Mouse (Mus musculus): ENCODE data around the gene Rcl1. TPM values are rescaled to one million over a fixed set of nuclear protein-coding genes. Genes with fewer than 3 reads are reported as not detected.

Rcl1 gene
- polyA plus RNA-seq, 1 experiment: 19.1 TPM

- H3K36me3 ChIP-seq (ENCODE audit: control insufficient read depth, insufficient read depth): peaks cover 15% of the 10 kb centered on the region
- no peaks in the 10 kb centered on the region for H3K79me2 ChIP-seq (ENCODE audit: control insufficient read depth, insufficient read depth)
- H3K27me3 ChIP-seq (ENCODE audit: control insufficient read depth, insufficient read depth, insufficient read length): no peaks in the 10 kb centered on the region
- no peak overlapping the region for H3K4me2 ChIP-seq (ENCODE audit: low read depth)
- no peak overlapping the region for H3K4me3 ChIP-seq
- TF ChIP-seq MYOD1 (IDR thresholded peaks at IDR 0.05; ENCODE audit: control insufficient read depth in 1 of 3, insufficient read length in 2 of 3, low read depth in 2 of 3) (no peak), SRF (IDR thresholded peaks at IDR 0.05; ENCODE audit: control insufficient read depth, insufficient read length, low read depth) (no peak), E2F4 (IDR thresholded peaks at IDR 0.05; ENCODE audit: insufficient read depth) (no peak), MYOG (IDR thresholded peaks at IDR 0.05; ENCODE audit: control insufficient read depth in 1 of 3, insufficient read depth in 1 of 3, insufficient read length in 2 of 3, low read depth in 2 of 3) (no peak), TCF12 (IDR thresholded peaks at IDR 0.05; ENCODE audit: insufficient read depth, poor library complexity, severe bottlenecking) (no peak), TCF3 (IDR thresholded peaks at IDR 0.05; ENCODE audit: insufficient read length, low read depth) (no peak), POLR2A (IDR thresholded peaks at IDR 0.05; ENCODE audit: insufficient read length, low read depth) (no peak), CEBPB (IDR thresholded peaks at IDR 0.05; ENCODE audit: insufficient read depth, poor library complexity, severe bottlenecking) (no peak), REST (IDR thresholded peaks at IDR 0.05; ENCODE audit: insufficient read depth, insufficient read length) (no peak), POLR2AphosphoS2 (IDR thresholded peaks at IDR 0.05; ENCODE audit: insufficient read length, low read depth) (no peak), USF1 (IDR thresholded peaks at IDR 0.05; ENCODE audit: low read depth) (no peak), MAX (IDR thresholded peaks at IDR 0.05; ENCODE audit: low read depth) (no peak)
- no peak overlapping the region for H3ac ChIP-seq (ENCODE audit: control insufficient read depth, insufficient read length)
Observed at GRCm38 (mm10) chr19:29124886-29125585, 23.9 kb downstream of the Rcl1 start.

DNA sequence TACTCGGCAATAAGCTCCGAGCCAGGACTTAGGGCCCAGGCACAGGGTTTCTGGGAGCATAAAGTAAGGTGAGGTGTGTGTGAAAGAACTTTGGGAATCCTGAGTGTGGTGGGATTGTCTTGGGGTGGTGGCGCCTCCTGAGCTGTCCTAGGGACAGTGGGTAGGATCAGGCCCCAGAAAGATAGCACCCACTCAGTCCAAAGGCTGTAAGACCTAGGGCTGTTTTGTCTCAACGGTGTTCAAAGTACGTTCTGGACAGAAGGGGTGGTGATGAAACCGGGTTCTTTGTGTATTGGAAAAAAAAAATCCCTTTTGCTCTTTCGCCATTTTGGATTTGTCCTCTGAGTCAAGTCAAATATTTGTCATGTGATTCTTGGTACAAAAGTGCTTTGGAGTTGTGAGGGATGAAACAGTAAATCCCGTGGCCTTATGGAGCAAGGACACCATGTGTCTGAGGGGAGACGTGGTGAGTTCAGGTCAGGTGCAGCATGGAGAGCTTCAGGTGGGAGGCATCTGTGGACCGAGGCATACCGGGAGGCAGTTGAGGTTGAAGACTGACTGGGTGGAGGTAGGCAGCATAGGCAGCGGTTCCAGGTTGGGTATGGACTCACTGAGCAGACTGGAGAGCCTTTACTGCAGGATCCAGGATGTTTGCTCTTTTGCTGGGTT is 25.3 kb downstream of the Rcl1 start:
- Histone ChIP-seq H3ac (ENCODE audit: control insufficient read depth, insufficient read length) (no peak overlapping the region), H3K79me2 (ENCODE audit: control insufficient read depth, insufficient read depth) (no peaks in the 10 kb centered on the region), H3K4me2 (ENCODE audit: low read depth) (no peak overlapping the region), H3K36me3 (ENCODE audit: control insufficient read depth, insufficient read depth) (peaks cover 13% of the 10 kb centered on the region), H3K27me3 (ENCODE audit: control insufficient read depth, insufficient read depth, insufficient read length) (no peaks in the 10 kb centered on the region), H3K4me3 (no peak overlapping the region)
- TF ChIP-seq TCF3 (IDR thresholded peaks at IDR 0.05; ENCODE audit: insufficient read length, low read depth): no peak

GRCm38 (mm10) chr19:29127331-29127730 is 26.2 kb downstream of the Rcl1 start:
- Histone ChIP-seq H3K4me3 (no peak overlapping the region), H3K79me2 (ENCODE audit: control insufficient read depth, insufficient read depth) (no peaks in the 10 kb centered on the region), H3K27me3 (ENCODE audit: control insufficient read depth, insufficient read depth, insufficient read length) (no peaks in the 10 kb centered on the region), H3K4me2 (ENCODE audit: low read depth) (no peak overlapping the region), H3ac (ENCODE audit: control insufficient read depth, insufficient read length) (no peak overlapping the region), H3K36me3 (ENCODE audit: control insufficient read depth, insufficient read depth) (peaks cover 10% of the 10 kb centered on the region)
- no peak for TF ChIP-seq POLR2A (IDR thresholded peaks at IDR 0.05; ENCODE audit: insufficient read length, low read depth)
- TF ChIP-seq CEBPB (IDR thresholded peaks at IDR 0.05; ENCODE audit: insufficient read depth, poor library complexity, severe bottlenecking): no peak
- TF ChIP-seq MAX (IDR thresholded peaks at IDR 0.05; ENCODE audit: low read depth): no peak
- no peak for TF ChIP-seq SRF (IDR thresholded peaks at IDR 0.05; ENCODE audit: control insufficient read depth, insufficient read length, low read depth)
- no peak for TF ChIP-seq TCF12 (IDR thresholded peaks at IDR 0.05; ENCODE audit: insufficient read depth, poor library complexity, severe bottlenecking)
- no peak for TF ChIP-seq MYOD1 (IDR thresholded peaks at IDR 0.05; ENCODE audit: control insufficient read depth in 1 of 3, insufficient read length in 2 of 3, low read depth in 2 of 3)
- TF ChIP-seq POLR2AphosphoS2 (IDR thresholded peaks at IDR 0.05; ENCODE audit: insufficient read length, low read depth): no peak
- no peak for TF ChIP-seq MYOG (IDR thresholded peaks at IDR 0.05; ENCODE audit: control insufficient read depth in 1 of 3, insufficient read depth in 1 of 3, insufficient read length in 2 of 3, low read depth in 2 of 3)
- TF ChIP-seq TCF3 (IDR thresholded peaks at IDR 0.05; ENCODE audit: insufficient read length, low read depth): no peak

GRCm38 (mm10) chr19:29128217-29128616 is 27.0 kb downstream of the Rcl1 start:
- peaks cover 10% of the 10 kb centered on the region for H3K36me3 ChIP-seq (ENCODE audit: control insufficient read depth, insufficient read depth)
- H3ac ChIP-seq (ENCODE audit: control insufficient read depth, insufficient read length): no peak overlapping the region
- H3K27me3 ChIP-seq (ENCODE audit: control insufficient read depth, insufficient read depth, insufficient read length): no peaks in the 10 kb centered on the region

DNA sequence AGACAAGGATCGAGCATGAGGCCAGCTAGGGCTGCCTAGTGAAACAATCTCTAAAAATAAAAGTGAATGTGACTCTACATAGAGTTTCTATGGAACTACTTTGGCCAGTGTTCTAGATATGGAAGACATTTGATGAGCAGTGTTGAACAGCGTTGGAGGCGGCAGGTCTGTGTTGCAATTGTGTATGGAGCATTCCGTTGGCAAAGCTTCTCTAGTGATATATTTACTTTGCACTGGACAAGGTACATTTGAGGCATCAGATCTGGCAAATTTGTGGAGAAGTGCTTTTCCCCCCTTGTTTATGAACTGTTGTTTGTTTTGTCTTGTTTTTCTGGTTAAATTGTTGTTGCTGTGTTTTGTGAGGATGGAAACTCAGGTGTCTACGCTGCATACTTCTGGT is 28.4 kb downstream of the Rcl1 start:
- H3K27me3 ChIP-seq (ENCODE audit: control insufficient read depth, insufficient read depth, insufficient read length): no peaks in the 10 kb centered on the region
- H3K36me3 ChIP-seq (ENCODE audit: control insufficient read depth, insufficient read depth): peaks cover 14% of the 10 kb centered on the region
- TF ChIP-seq TCF3 (IDR thresholded peaks at IDR 0.05; ENCODE audit: insufficient read length, low read depth): no peak

More at GRCm38 (mm10) chr19:29128217-29128616, 27.0 kb downstream of the Rcl1 start:
- H3K79me2 ChIP-seq (ENCODE audit: control insufficient read depth, insufficient read depth): no peaks in the 10 kb centered on the region
- H3K4me3 ChIP-seq: no peak overlapping the region
- H3K4me2 ChIP-seq (ENCODE audit: low read depth): no peak overlapping the region
- TF ChIP-seq POLR2A (IDR thresholded peaks at IDR 0.05; ENCODE audit: insufficient read length, low read depth) (no peak), E2F4 (IDR thresholded peaks at IDR 0.05; ENCODE audit: insufficient read depth) (no peak), POLR2AphosphoS2 (IDR thresholded peaks at IDR 0.05; ENCODE audit: insufficient read length, low read depth) (no peak), USF1 (IDR thresholded peaks at IDR 0.05; ENCODE audit: low read depth) (no peak), TCF12 (IDR thresholded peaks at IDR 0.05; ENCODE audit: insufficient read depth, poor library complexity, severe bottlenecking) (no peak), CEBPB (IDR thresholded peaks at IDR 0.05; ENCODE audit: insufficient read depth, poor library complexity, severe bottlenecking) (no peak), SRF (IDR thresholded peaks at IDR 0.05; ENCODE audit: control insufficient read depth, insufficient read length, low read depth) (no peak), MAX (IDR thresholded peaks at IDR 0.05; ENCODE audit: low read depth) (no peak), REST (IDR thresholded peaks at IDR 0.05; ENCODE audit: insufficient read depth, insufficient read length) (no peak)

More for the DNA sequence above, 28.4 kb downstream of the Rcl1 start:
- Histone ChIP-seq H3K4me2 (ENCODE audit: low read depth) (no peak overlapping the region), H3K4me3 (no peak overlapping the region), H3ac (ENCODE audit: control insufficient read depth, insufficient read length) (no peak overlapping the region), H3K79me2 (ENCODE audit: control insufficient read depth, insufficient read depth) (no peaks in the 10 kb centered on the region)

All from myocyte (in vitro differentiated cells).